Mouse (Mus musculus) megakaryocyte-erythroid progenitor cell, adult 5-6 weeks (primary cell): ENCODE data around the gene Shisal2b. TPM values are rescaled to one million over a fixed set of nuclear protein-coding genes. Genes with fewer than 3 reads are reported as not detected.

Source experiments
- ATAC-seq: replicated peaks from 2 replicates; pipeline ENCODE4 v1.8.0; 2016; ENCODE audit warnings: mild to moderate bottlenecking, inconsistent platforms; ENCODE audit not compliant: severe bottlenecking, poor library complexity, low FRiP score, low TSS enrichment
- total RNA-seq, 2 experiments: library from RNA; stranded (forward) in 1 of 2; stranded (reverse) in 1 of 2; fragments of 200-1000, 215-1000 nt in 1 of 2; fragments of >200 nt in 1 of 2; fragmentation: Nextera tagmentation in 1 of 2; gene quantifications; 2 replicates each; pipeline ENCODE4 v1.2.3; 2014 to 2017

Gene Shisal2b
- total RNA-seq, 2 experiments from 2014 or later = not detected

DNA sequence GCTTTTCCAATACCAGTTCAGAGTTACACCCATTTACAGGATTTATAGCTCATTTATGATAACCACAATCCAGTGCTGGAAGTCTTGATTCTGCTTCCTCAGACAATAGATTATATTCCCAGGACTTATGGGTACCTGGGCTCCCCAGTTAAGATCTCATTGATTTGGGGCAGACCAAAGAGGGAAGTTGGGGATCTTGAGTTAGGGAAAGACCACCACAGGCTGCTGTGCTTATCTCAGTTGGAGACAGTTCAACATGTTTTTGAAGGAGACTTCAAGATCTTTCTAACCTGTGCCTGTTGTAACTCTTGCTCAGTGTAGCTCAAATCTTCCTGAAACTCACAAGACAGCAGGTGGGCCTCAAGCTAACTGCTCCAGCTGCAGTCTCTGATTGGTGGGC, 42.5 kb downstream of the Shisal2b start:
- no peak for ATAC-seq

DNA sequence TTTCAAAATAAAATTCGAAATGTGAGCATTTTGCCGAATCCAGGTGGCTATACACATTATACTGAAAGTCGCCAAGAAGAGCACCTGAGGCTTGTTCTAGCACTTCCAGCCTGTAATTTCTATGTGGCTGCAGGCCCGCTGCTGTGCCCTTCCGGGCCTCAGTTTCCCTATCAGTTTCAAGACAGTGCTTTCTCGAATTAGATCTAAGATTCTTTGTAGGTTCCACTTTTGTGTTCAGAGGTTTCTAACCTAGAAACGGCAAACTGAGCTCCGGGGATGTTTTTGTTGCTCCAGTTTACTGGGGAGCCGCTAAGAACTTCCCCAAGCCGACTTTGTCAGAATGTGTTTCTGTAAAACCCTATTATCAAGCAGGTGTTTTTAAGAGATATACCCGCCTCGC, 46.0 kb downstream of the Shisal2b start:
- 0 out of 2 replicates have a peak, but pooled peaks have one; percentile 13 for ATAC-seq

- peak; percentile 83 for ATAC-seq
These were observed 46.8 kb downstream of the Shisal2b start, which contains the start of gene Cwc27 for GRCm38 (mm10) chr13:104816635-104817571. Cwc27 (minus strand) TSS chr13:104817142.

DNA sequence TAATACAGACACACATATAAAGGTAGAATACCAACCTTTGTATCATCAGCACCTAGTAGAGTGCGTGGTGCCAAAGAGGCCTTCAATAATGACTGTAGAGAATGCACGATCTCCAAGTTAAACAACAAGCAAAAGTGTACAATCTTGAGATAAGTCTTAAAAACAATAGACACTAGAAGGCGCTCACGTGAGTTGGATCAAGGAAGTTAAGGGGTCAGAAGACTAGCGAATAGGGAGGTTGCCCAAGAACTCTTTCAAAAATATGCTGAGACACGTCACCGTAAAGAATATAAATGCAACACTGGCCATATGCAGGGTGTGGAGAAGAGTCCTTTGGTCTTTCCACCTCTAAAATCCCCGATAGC, 47.4 kb downstream of the Shisal2b start:
- peak; percentile 31 for ATAC-seq

- peak; percentile 67 for ATAC-seq
These were observed 58.0 kb downstream of the Shisal2b start for GRCm38 (mm10) chr13:104805681-104806080.

- no peak for ATAC-seq
These were observed 64.0 kb downstream of the Shisal2b start for GRCm38 (mm10) chr13:104799566-104800182.

DNA sequence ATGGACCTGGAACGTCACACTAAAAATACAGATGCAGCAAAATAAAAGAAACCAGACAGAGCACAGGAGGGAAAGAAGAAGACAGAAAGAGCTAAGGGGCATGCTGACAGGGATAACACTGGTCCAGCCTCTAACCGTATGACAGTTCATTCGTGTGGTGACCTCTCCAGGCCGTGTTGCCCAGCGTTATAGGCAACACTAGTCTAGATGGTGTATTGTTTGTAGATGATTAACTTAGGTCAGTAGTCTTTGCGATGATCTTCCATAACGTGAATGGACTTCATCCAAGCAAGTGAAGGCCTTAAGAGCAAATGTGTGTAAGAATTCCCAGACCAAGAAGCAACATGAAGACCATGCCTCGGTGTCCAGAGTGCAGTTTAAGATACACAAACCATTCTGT, 64.6 kb downstream of the Shisal2b start:
- ATAC-seq = no peak

Other genes with a start within 250 kb of the Shisal2b start
- gene Srek1ip1, start 71.4 kb downstream of the Shisal2b start, total RNA-seq (2014; fragmentation: Nextera tagmentation) = 24.4 and 31.2 TPM in 2 replicates
- gene Srek1ip1, start 71.4 kb downstream of the Shisal2b start, total RNA-seq (2017) = 29.7 and 43.5 TPM in 2 replicates
- gene Cwc27, start 46.8 kb downstream of the Shisal2b start, total RNA-seq (2014; fragmentation: Nextera tagmentation) = 26.7 and 28.0 TPM in 2 replicates
- gene Cwc27, start 46.8 kb downstream of the Shisal2b start, total RNA-seq (2017) = 44.5 and 49.0 TPM in 2 replicates
- gene Rgs7bp, start 191.0 kb upstream of the Shisal2b start, total RNA-seq (2014; fragmentation: Nextera tagmentation) = not detected in 2 replicates
- gene Rgs7bp, start 191.0 kb upstream of the Shisal2b start, total RNA-seq (2017) = 0.04 TPM in 1 of 2 replicates, not detected in the other
- gene 4933425L06Rik, start 218.2 kb upstream of the Shisal2b start, total RNA-seq (2014; fragmentation: Nextera tagmentation) = not detected in 2 replicates
- not detected in 2 replicates for gene 4933425L06Rik, start 218.2 kb upstream of the Shisal2b start, total RNA-seq (2017)